Mouse (Mus musculus) bone marrow macrophage, adult 2 months (primary cell): Measurements from ENCODE around the gene Cyfip1. TPM values are rescaled to one million over a fixed set of nuclear protein-coding genes. Genes with fewer than 3 reads are reported as not detected.

Experiments
- H3K27ac ChIP-seq: 2 replicates; pipeline ENCODE4 v1.5.1; 2012; ENCODE audit warnings: low read depth, low read length; ENCODE audit not compliant: insufficient read depth
- H3K4me1 ChIP-seq: 2 replicates; pipeline ENCODE4 v1.6.1; 2012; ENCODE audit warnings: low read length; ENCODE audit not compliant: control insufficient read depth, insufficient read depth
- H3K4me3 ChIP-seq: 2 replicates; pipeline ENCODE4 v1.5.1; 2012; ENCODE audit warnings: mild to moderate bottlenecking, low read length, moderate library complexity; ENCODE audit not compliant: insufficient read depth
- CTCF ChIP-seq: IDR thresholded peaks from 2 replicates; pipeline ENCODE4 v1.5.1; 2012; ENCODE audit warnings: low read depth, mild to moderate bottlenecking, low read length, moderate library complexity
- POLR2A ChIP-seq: IDR thresholded peaks from 2 replicates; pipeline ENCODE4 v1.6.1; 2012; ENCODE audit warnings: mild to moderate bottlenecking, low read depth, low read length, borderline replicate concordance
- polyA plus RNA-seq: library from polyadenylated mRNA; stranded (reverse); fragments of >200 nt; gene quantifications from 2 replicates; pipeline ENCODE4 v1.2.4, GENCODE M21; 2012; ENCODE audit not compliant: missing spikeins, insufficient read depth, insufficient read length

Gene Cyfip1
- polyA plus RNA-seq, 1 experiment = 147 TPM

DNA sequence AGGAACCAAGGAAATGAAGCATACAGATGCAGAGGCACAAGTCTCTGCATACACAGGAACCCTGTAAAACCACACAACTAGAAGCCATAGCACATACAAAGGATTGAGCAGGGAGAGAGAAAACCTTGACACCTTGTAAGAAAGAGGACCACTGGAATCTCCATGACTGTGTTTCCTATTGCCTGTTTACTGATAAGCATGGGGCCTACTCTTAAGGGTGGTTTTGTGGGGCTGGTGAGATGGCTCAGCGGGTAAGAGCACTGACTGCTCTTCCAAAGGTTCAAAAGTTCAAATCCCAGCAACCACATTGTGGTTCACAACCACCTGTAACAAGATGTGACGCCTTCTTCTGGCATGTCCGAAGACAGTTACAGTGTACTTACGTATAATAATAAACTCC, 85.7 kb downstream of the Cyfip1 start:
- TF ChIP-seq CTCF = no peak
- no peak for TF ChIP-seq POLR2A
- Histone ChIP-seq H3K27ac (no peak overlapping the region), H3K4me1 (no peaks in the 10 kb centered on the region), H3K4me3 (no peak overlapping the region)

DNA sequence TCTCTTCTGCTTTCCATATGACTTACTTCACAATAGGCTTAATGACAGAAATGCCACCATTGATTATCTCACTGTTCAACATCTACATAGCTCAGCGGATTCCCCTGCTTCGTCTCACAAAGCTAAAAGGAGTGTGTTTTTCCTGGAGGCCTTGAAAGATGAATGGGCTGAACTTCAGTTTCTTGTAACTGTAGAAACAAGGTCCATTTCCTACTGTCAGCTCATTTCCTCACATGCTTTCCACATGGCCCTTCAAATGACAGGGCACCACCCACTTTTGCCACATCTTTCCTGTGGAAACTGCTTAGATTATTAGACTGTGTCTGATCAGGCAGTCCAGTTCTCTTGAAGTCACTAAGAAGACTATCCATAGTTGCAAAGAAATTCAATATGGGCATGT, 87.1 kb downstream of the Cyfip1 start:
- TF ChIP-seq CTCF (no peak), POLR2A (no peak)
- H3K4me1 ChIP-seq = no peaks in the 10 kb centered on the region
- H3K4me3 ChIP-seq = no peak overlapping the region
- no peak overlapping the region for H3K27ac ChIP-seq

DNA sequence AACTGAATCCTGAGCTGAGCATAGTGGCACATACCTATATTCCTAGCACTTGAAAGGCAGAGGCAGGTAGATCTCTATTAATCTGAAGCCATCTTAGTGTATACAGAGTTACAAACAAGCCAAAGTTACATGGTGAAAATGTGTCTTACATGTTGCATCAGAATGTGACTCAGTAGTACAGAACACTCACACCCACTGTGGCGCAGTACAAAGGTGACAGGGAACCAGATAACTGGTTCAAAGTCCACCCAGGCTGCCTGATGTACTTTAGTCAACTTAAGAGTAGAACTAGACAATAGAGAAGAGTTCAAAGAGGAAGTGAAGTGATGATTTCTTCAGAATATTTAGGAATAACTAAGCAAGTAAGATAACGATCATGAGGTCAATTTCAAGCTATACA, 93.5 kb downstream of the Cyfip1 start:
- H3K4me3 ChIP-seq = no peak overlapping the region
- TF ChIP-seq CTCF (no peak), POLR2A (no peak)
- H3K27ac ChIP-seq = no peak overlapping the region
- no peaks in the 10 kb centered on the region for H3K4me1 ChIP-seq

DNA sequence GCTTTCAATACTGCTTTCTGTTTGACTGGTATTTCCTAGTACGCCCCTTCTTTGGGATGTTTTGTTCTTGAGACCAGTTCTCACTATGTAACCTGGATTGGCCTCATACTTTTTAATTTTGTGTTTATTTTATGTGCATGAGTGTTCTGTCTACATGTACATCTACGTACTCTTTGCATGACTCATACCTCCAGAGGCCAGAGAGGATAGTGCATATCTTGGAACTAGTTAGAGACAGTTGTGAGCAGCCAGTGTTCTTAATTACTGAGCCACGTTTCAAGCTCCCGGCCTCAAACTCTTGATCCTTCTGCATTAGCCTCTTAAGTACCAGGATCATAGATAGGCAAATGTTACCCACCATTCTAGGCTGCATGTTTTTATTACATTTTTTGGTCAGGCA, 96.8 kb downstream of the Cyfip1 start:
- Histone ChIP-seq H3K4me1 (no peaks in the 10 kb centered on the region), H3K27ac (no peak overlapping the region), H3K4me3 (no peak overlapping the region)
- TF ChIP-seq CTCF = no peak
- no peak for TF ChIP-seq POLR2A

DNA sequence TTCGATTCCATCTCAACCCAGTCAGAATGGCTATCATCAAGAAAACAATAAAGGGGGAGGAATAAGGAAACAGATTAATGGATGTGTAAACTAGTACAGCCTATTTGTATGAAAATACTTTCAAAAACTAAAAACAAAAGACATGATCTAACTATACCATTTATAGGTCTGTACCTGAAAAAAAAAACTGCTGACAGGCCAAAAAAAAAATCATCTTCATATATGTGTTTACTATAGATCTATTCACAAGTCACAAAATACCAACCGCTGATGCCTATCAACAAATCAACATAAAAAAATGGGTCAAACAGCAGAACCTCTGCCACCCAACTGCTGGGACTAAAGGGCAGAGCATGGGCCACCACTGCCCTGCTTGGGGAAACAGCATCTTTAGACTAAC, 114.5 kb downstream of the Cyfip1 start:
- no peak for TF ChIP-seq POLR2A
- TF ChIP-seq CTCF = no peak
- Histone ChIP-seq H3K4me3 (no peak overlapping the region), H3K4me1 (peaks cover 19% of the 10 kb centered on the region), H3K27ac (no peak overlapping the region)

DNA sequence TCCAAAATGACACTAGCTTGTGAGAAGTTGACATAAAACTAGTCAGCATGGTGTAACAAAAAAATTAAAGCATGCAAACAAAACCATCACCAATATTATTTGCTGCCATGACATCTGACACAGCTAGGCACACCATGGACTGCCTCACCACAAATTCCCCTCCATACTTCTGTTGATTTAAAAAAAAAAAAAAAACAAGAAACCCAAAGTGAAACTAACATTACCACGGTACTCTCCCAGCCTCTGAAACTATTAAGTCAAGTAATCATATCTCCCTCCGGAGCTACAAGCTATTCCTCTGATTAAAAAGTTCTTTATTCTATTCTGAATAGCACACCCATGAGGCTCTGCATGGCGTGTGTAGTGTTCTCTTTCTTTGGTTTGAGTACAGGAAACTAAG, 115.6 kb downstream of the Cyfip1 start:
- TF ChIP-seq CTCF = no peak
- no peak for TF ChIP-seq POLR2A
- no peak overlapping the region for H3K4me3 ChIP-seq
- peak overlapping the region; percentile 38 for H3K27ac ChIP-seq
- peaks cover 19% of the 10 kb centered on the region for H3K4me1 ChIP-seq

DNA sequence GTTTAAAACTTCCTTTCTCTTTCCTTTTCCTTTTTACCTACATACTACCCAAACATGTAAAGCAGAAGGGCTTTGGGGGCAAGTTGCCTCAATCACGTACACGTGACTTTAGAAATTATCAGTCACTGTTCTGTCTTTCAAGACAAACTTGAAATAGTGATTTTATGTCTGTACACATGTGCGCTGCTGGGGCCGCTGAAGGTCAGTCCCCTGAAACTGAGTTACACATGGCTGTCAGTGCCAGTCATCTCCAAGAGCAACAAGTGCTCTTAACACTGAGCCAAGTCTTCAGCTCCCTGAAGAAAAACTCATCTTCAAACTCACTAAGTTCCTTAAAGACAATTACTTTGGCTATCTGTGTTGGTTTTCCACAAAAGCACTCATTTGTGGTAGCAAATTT, 116.4 kb downstream of the Cyfip1 start:
- TF ChIP-seq CTCF (no peak), POLR2A (no peak)
- Histone ChIP-seq H3K4me3 (no peak overlapping the region), H3K4me1 (peaks cover 20% of the 10 kb centered on the region), H3K27ac (no peak overlapping the region)

DNA sequence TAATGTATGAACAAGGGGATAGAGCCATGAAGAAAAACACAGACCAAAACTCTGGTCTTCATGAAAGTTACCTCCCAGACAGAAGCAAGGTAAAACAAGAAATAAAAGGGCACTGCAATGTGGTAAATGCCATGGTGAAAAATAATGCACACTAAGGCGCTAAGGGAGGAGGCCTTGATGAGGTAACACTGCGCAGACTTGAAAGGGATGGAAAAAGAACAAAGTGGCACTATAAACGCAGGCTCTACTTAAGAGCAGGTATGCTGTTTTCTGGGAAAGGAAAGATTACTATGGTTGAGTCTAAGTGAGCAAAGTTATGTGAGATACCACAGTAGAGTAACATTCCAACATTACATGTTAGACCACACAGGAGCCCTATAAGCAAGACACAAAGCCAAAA, 118.3 kb downstream of the Cyfip1 start:
- TF ChIP-seq CTCF = no peak
- no peak for TF ChIP-seq POLR2A
- H3K27ac ChIP-seq = no peak overlapping the region
- H3K4me1 ChIP-seq = peaks cover 28% of the 10 kb centered on the region
- H3K4me3 ChIP-seq = no peak overlapping the region

DNA sequence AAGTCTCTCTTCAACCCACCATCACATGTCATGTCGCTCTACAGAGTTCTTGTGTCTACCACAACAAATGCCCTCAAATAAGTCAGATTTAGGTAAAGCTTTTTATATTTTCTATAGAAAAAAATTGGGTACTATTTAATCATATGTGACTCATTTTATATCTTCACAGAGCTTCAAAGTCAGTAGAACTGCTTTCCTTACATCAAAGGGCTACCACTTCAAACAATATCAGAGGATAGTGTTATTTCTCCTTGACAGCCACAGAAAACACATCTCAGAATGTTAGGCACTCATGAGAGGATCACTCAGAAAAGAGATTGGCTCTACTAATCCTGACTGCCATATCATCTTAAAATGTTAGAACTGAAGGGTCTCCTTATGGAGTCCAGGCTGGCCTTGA, 119.0 kb downstream of the Cyfip1 start:
- Histone ChIP-seq H3K4me3 (peak overlapping the region; percentile 53; the same call in 1 of the 2 replicates), H3K4me1 (peaks cover 28% of the 10 kb centered on the region), H3K27ac (no peak overlapping the region)
- TF ChIP-seq CTCF (no peak), POLR2A (no peak)

DNA sequence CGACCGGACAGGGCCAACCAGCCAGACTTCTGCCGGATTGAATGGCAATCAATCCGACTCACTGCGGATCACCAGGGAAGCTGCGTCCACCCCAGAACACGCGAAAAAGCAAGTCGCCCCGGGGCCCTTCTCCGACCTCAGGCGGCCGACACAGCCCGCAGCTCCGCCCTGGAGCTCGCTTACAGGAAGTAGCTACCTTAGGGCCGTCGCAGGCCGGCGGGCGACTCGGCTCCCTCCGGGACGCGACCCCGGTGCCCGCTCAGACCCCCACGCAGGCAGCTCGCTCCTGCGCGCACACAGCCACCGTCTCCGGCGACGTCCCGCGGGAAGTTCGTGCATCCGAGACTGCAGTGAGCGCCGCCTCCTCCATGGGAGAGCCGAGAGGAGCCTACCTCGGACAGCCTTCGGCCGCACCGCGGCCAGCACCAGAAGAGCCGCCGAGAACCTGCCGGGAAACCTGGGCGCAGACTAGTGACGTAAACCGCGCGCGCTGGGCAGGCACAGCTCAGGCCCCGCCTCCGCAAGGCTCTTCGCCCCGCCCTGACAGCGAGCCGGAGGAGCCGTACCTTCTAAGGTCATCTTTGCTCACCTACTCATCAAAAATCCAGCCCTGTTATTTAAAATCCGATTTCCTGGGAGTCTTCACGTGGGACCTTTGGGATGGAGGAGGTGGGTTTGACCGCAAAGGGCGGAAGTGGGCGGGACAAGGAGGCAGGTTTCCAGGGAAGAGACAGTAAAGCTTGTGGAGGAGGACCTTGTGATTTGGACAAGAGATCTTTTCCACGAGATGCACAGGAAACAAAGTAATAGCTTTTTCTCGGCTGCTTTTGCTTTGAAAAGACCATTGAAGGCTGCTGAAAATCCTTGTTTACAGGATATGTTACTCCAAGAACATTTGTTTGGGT, 120.7 kb downstream of the Cyfip1 start, which contains the start of gene Nipa2:
Nipa2 (minus strand) TSS at position 473 of the 905 bp plus-strand sequence.
- H3K27ac ChIP-seq = peak within 1 kb of the TSS; percentile 84
- TF ChIP-seq POLR2A (0 out of 2 replicates have a peak, but pooled peaks have one; percentile 51), CTCF (peak; percentile 13; the same call in 1 of the 2 replicates)
- peak within 1 kb of the TSS; percentile 87 for H3K4me3 ChIP-seq
- peaks cover 21% of the 10 kb centered on the region for H3K4me1 ChIP-seq
